Mouse (Mus musculus) kidney, postnatal 14 days (tissue): Measurements from ENCODE around the gene Ak5.
A peak's percentile ranks its signal among the peaks of the same experiment; 100 is the strongest.
"Not testable (repeated sequence)": the region's sequence is repeated elsewhere in the genome, so short reads cannot be mapped to it uniquely, and the experiment has no call there.

Source experiments
- DNase-seq: peaks from one replicate; pipeline ENCODE4 v3.0.0; 2022; ENCODE audit warnings: mixed read lengths

Ak5 gene

GRCm38 (mm10) chr3:152625061-152625820 is 42.9 kb downstream of the Ak5 start:
- DNase-seq = no peak

DNA sequence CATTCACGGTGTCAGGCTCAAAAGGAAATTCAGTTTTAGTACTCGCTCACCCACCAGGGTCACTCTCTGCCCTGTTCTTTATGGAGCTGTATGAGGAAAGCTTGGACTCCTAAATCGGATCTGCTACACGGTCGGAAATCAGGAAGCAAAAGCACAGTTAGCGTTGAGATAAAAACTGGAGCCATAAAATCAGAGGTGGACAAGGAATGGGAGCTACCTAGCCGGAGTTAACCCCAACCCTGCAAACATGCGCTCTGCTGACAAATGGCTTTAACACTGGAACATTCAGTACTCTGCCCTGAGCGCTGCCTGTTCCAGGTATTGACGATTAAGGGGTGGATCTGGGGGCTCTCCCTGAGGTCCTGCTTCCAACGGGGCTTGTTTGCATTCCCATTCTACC is 47.6 kb downstream of the Ak5 start:
- DNase-seq = no peak

- no peak for DNase-seq
Measured at GRCm38 (mm10) chr3:152620058-152620457, 48.1 kb downstream of the Ak5 start.

DNA sequence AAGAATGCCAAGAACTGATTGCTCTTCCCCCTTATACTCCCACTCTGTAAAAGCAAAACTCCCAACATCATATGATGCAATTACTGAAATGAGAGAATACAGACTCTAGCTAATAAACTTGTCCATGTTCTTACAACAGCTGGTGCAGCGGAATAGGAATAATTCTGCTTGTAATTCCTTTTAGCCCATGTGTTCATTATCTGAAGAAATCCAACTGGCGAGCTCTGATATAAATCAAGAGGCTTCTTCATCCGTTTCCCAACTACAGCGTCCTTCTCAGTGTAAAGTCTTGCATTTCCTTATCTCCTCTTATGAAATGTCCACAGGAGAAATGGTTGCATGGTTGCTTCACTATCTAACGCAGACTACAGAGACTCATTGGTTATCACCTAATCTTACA is 59.1 kb downstream of the Ak5 start:
- DNase-seq = peak; percentile 29

DNA sequence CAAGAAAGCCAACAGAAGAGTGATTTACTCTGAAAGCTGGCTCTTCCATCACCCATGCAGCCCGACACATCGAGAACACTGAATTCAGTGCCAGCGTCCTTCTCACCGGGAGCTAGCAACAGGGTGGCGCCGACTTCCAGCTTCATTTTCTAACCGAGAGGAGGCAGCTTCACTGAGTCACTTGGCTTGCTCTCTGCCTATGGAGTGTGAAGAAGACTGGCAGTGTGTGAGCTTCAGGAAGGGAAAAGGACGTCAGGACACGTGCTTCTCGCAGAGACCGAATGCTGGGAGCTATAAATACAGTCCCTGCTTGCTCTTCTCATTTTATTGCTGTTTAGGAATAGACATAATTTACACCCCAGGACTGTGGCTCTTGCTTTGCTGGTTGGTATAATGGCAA is 62.3 kb downstream of the Ak5 start:
- DNase-seq = no peak

GRCm38 (mm10) chr3:152599679-152600078 is 68.5 kb downstream of the Ak5 start:
- DNase-seq = no peak

GRCm38 (mm10) chr3:152596406-152597050 is 71.6 kb downstream of the Ak5 start:
- no peak for DNase-seq

DNA sequence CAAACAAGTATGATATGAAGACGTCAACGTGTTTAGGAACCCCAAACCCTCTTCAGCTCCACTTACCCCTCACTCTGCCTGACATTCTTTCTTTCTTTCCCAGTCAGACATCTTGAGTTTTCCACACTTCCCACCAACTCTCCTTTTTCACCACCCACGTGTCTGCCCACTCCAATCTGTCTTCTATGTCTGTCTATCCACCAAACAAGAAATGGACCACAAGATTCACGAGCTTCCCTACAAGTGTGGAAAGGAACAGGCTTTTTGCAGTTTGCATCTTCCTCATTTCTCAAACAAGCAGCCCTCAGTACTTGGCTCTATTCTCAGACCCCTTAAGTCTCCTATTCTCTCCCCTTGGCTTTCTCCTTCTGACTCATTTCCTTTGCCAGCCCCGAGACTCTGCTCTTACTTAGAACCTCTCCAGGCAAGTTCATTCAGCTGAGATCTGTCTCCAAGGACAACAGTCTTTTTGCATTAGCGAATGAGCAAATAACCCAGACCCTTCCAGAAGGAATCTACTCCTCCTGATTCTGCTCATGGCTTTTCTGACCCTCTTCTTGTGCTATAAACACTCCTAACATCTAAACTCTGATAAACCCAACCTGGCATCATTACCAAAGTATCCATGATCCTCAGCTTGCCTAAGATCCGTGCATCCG is 75.3 kb downstream of the Ak5 start:
- no peak for DNase-seq

GRCm38 (mm10) chr3:152590491-152590890 is 77.7 kb downstream of the Ak5 start:
- DNase-seq = no peak

DNA sequence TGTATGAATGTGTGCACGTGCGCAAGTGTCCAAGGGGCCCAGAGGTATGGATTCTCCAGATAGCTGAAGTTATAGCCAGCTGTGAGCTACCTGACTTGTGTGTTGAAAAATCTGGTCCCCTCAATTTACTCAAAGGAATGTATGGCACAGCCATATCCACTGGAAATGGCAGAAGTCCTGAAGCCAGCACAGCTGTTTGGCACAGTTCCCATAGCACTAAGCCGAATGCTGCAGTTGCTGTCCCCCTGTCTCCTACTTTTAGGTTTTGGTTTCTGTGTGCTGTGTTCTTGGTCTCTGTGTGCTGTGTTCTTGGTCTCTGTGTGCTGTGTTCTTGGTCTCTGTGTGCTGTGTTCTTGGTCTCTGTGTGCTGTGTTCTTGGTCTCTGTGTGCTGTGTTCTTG is 79.1 kb downstream of the Ak5 start:
- DNase-seq = not testable (repeated sequence)

DNA sequence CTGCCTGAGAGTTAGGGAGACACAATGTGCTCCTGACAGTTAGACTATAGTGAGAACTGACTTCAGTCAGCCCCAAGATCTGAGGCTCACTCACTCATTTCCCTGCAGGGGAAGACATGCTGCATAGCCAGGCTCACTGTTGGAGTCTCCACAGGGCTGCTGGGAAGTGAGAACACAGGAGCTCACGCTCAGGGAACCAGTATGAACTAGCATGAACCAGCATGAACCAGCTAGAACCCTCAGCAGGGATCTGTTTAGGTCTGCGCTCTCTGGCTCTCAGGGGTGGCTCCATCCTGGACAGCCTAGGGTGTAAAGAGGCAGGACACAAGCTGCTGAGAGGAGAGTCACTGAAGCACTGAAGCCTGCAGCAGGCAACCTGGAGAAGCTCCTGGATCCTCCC is 81.2 kb downstream of the Ak5 start:
- DNase-seq = no peak

- no peak for DNase-seq
Measured at GRCm38 (mm10) chr3:152586191-152586590, 82.0 kb downstream of the Ak5 start.

- DNase-seq = no peak
Measured at GRCm38 (mm10) chr3:152585581-152585980, 82.6 kb downstream of the Ak5 start.

DNA sequence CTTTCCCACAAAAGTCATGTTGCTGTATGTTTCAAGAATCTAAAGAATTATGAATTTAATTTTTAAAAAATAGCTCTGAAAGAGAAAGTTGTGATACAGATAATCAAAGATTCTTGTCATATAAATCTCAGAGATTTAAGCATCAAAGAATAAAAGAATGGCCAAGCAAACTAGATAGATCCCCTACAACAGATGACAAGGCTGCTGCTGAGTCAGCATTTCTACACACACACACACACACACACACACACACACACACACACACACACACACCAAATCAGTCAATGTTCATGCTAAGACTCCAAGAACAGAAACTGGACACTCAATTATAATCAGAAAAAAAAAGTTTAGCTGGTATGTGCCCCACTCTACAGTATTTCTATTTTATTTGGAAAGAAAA is 85.1 kb downstream of the Ak5 start:
- no peak for DNase-seq

GRCm38 (mm10) chr3:152581853-152582252 is 86.3 kb downstream of the Ak5 start:
- DNase-seq = not testable (repeated sequence)

- no peak for DNase-seq
Measured at GRCm38 (mm10) chr3:152579984-152580591, 88.1 kb downstream of the Ak5 start.

DNA sequence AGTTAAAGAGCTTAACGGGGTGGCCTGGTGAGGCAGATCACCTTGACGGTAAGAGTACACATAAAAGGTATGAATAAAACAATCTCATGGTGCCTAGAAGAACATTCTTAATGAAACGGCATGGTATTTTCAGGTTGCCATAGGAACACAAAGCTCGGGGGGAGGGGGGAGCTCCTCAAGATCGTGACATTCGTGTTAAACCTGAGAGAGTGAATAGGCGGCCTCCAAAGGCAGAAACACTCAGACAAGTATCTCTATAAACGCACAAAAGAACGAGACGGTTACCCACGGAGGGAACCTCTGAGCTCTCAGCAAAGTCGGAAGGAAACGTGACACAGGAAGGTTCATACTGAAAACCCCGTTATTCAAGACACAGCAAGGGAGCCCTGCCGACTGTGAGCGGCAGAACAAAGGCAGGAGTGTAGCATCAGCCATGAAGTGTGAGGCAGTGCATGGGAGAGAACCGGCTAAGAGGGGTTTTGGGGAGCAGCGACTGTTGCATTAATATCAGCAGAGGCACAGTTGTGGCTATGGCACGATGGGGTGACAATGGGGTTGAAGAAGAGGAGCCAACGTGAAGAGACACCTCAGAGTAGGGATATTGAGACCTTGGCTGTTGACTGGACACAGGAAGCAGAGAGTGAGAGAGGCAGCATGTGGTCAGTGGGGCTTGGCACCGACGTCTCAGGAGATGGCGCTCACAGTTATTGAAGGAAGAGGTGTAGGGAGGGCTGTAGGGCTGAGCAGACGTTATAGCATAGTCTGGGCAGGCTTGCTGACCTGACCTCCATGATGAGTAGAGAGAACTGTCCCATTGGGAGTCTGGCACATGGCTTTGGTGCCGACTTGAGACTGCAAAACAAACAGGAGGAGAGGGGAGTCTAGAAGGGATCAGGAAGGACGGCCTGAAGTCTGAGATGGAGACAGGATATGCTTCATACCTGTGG is 89.6 kb downstream of the Ak5 start:
- DNase-seq = no peak

DNA sequence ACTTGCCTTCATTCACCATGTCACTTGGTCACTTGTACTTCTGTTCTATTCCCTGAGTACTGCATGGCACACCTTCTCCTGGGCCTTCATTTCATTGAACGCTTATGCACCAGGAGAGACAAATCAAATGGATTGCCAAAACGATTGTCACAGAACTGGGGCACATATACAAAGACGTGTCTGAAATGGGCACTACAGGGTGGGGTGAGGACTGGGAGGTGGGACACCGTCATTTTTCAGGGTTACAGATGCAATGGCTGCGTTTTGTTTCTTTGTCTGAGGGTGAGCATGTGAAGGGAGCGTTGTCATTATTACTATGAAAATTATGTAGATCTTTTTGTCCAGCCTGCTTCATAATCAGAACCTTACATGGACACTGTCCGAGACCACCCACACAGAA is 90.4 kb downstream of the Ak5 start:
- DNase-seq = no peak

DNA sequence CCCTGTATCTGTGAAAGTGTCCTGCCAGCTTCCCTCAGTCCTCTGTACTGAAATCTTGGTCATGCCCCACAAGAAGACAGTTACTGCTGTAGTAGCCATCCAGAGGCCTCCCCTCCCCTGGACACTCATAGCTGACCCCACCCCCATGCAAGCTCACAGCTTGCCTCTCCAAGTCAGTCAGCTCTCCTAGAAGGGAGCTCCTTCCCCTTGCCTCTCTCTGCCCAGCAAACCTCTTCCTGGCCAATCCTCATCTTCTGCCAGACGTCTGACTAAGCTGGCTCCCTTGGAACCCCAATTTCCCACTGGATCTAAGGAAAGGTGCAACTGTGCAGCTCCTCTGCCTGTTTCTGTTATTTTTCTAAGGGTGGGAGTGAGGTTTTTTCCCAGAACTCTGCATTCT is 90.9 kb downstream of the Ak5 start:
- DNase-seq = no peak

- peak; percentile 58 for DNase-seq
Measured at GRCm38 (mm10) chr3:152569242-152569605, 98.9 kb downstream of the Ak5 start.

- peak; percentile 57 for DNase-seq
Measured at GRCm38 (mm10) chr3:152568455-152569241, 99.5 kb downstream of the Ak5 start.
